Mouse (Mus musculus) ES-E14 (cell line): ENCODE measurements around the gene Cenpt.

Experiments
- CHD2 ChIP-seq: IDR thresholded peaks from 2 replicates; pipeline ENCODE4 v1.6.1; 2014; ENCODE audit warnings: mild to moderate bottlenecking, low read depth, low read length, inconsistent platforms
- ZC3H11A ChIP-seq: IDR thresholded peaks from 2 replicates; pipeline ENCODE4 v1.6.1; 2012; ENCODE audit warnings: low read depth, mild to moderate bottlenecking, inconsistent platforms, low read length, borderline replicate concordance

GRCm38 (mm10) chr8:105798408-105798807 lies 54.7 kb downstream of the Cenpt start:
- TF ChIP-seq CHD2 (no peak), ZC3H11A (no peak)
